Mouse (Mus musculus) common myeloid progenitor, adult 5-6 weeks (primary cell): ENCODE data around the gene Eif4h. TPM values are rescaled to one million over a fixed set of nuclear protein-coding genes. Genes with fewer than 3 reads are reported as not detected.

Experiments
- ATAC-seq: replicated peaks from 2 replicates; pipeline ENCODE4 v1.8.0; 2016; ENCODE audit warnings: low read depth, mild to moderate bottlenecking, moderate TSS enrichment, inconsistent platforms; ENCODE audit not compliant: poor library complexity, severe bottlenecking
- total RNA-seq: library from RNA; stranded (forward); fragments of 200-1000, 187-1606 nt; gene quantifications from 2 replicates; pipeline ENCODE4 v1.2.3, GENCODE M21; 2017

Eif4h gene
- total RNA-seq, 1 experiment from 2014 or later, result 235 TPM

- ATAC-seq, result peak; percentile 36
Measured at GRCm38 (mm10) chr5:134613727-134614126, 25.6 kb downstream of the Eif4h start.

GRCm38 (mm10) chr5:134611810-134612521 is 27.3 kb downstream of the Eif4h start:
- peak; percentile 23 for ATAC-seq

GRCm38 (mm10) chr5:134609916-134610643 is 29.2 kb downstream of the Eif4h start:
- no peak for ATAC-seq

GRCm38 (mm10) chr5:134607121-134607520 is 32.2 kb downstream of the Eif4h start:
- peak; percentile 92 for ATAC-seq

GRCm38 (mm10) chr5:134606314-134606713 is 33.0 kb downstream of the Eif4h start:
- no peak for ATAC-seq

GRCm38 (mm10) chr5:134604376-134604775 is 34.9 kb downstream of the Eif4h start:
- ATAC-seq, result no peak

- ATAC-seq, result no peak
Measured at GRCm38 (mm10) chr5:134597711-134598110, 41.6 kb downstream of the Eif4h start.

- ATAC-seq, result peak; percentile 71
Measured at GRCm38 (mm10) chr5:134593093-134593492, 46.2 kb downstream of the Eif4h start.

- ATAC-seq, result peak; percentile 45
Measured at GRCm38 (mm10) chr5:134592026-134592581, 47.2 kb downstream of the Eif4h start.

GRCm38 (mm10) chr5:134589900-134590299 is 49.4 kb downstream of the Eif4h start:
- ATAC-seq, result 0 out of 2 replicates have a peak, but pooled peaks have one; percentile 16

- peak; percentile 61 for ATAC-seq
Measured at GRCm38 (mm10) chr5:134584798-134585197, 54.5 kb downstream of the Eif4h start.

- 0 out of 2 replicates have a peak, but pooled peaks have one; percentile 16 for ATAC-seq
Measured at GRCm38 (mm10) chr5:134583884-134584213, 55.4 kb downstream of the Eif4h start.

- no peak for ATAC-seq
Measured at GRCm38 (mm10) chr5:134583006-134583883, 56.0 kb downstream of the Eif4h start.

GRCm38 (mm10) chr5:134582221-134582907 is 56.9 kb downstream of the Eif4h start:
- peak; percentile 87 for ATAC-seq

GRCm38 (mm10) chr5:134581146-134581545 is 58.1 kb downstream of the Eif4h start, which contains the start of gene Rfc2:
Gene Rfc2, plus strand, starts transcription at chr5:134581366.
- ATAC-seq, result no peak

GRCm38 (mm10) chr5:134579135-134579534 is 60.2 kb downstream of the Eif4h start:
- no peak for ATAC-seq

GRCm38 (mm10) chr5:134577534-134577933 is 61.8 kb downstream of the Eif4h start:
- no peak for ATAC-seq

- ATAC-seq, result no peak
Measured at GRCm38 (mm10) chr5:134576517-134577220, 62.6 kb downstream of the Eif4h start.

- no peak for ATAC-seq
Measured at GRCm38 (mm10) chr5:134575833-134576232, 63.5 kb downstream of the Eif4h start.
